Mouse (Mus musculus) lung, postnatal 25 days (tissue): ENCODE results near the gene Elmo2.

Experiments used
- DNase-seq: peaks from one replicate; pipeline ENCODE4 v3.0.0; 2022; ENCODE audit warnings: low spot score

Elmo2 gene

DNA sequence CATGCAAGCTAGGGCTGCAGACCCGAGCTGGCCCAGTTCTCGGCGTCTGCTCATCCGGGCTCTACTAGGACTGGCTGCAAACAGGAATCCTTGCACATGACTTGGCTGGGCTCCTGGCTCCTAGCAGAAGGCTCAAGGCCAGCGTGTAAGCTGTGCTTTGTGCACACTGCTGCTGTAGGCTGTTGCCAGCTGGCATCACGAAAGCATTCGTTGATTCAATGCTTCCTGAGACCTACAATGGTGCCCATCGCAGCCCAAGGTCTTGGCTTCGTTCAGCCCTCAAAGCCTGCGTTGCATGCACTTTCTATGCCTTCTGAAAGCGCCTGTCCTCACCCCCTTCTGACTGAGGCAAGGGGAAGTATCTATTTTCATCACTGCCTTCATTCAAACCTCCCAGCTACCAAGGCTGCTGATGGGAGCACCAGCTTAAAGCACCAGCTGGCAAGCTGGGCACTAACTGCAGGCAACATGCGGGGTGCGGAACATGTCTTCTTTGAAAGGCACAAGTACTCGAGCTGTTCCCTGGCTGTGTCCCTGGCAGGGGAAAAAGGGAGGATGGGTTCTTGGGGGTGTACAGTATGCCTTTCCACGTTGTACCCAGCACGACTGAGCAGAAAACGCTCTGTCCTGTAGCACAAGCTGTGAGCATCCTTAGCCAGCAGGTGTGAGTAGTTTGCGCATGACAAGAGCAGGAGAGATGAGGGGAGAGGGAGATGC, 37.8 kb downstream of the Elmo2 start:
- DNase-seq = peak; percentile 75

DNA sequence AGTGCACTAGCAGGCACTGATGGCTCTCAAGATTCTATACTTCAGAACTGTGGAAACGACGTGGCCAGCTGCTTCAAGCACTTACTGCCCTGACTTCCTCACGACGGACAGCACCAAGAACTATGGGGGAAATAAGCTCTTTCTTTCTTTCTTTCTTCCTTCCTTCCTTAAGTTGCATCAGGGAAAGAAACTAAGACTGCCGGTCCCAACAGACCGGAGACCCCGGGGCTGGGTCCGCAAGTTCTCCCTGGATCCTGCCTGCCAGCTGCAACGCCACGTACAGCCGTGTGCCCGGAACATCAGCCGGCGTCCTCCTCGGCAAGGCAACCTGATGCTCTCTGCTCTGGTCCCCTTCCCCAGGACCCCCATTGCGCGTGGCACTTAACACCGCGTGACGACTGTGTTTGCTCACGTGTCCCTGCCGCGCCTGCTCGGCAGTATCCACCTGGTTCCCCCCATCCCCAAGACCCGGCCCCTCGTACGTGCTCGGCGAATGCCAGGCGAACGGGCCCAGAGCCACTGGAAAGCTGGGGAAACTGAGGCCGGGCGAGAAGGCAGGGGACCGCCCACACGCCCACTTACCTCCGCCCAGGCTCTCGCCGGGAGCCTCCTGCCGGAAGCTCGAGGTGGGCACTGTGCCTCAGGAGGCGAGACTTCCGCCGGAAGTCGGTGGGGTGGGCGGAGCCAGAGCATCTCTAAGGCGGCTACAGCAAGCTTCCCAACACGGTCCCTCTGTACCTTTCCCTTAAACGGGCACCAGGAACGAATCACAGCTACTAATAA, 38.9 kb downstream of the Elmo2 start, which contains the start of gene Slc35c2:
Slc35c2 (minus strand) TSS at position 668 of the 783 bp plus-strand sequence.
- DNase-seq = peak; percentile 91

DNA sequence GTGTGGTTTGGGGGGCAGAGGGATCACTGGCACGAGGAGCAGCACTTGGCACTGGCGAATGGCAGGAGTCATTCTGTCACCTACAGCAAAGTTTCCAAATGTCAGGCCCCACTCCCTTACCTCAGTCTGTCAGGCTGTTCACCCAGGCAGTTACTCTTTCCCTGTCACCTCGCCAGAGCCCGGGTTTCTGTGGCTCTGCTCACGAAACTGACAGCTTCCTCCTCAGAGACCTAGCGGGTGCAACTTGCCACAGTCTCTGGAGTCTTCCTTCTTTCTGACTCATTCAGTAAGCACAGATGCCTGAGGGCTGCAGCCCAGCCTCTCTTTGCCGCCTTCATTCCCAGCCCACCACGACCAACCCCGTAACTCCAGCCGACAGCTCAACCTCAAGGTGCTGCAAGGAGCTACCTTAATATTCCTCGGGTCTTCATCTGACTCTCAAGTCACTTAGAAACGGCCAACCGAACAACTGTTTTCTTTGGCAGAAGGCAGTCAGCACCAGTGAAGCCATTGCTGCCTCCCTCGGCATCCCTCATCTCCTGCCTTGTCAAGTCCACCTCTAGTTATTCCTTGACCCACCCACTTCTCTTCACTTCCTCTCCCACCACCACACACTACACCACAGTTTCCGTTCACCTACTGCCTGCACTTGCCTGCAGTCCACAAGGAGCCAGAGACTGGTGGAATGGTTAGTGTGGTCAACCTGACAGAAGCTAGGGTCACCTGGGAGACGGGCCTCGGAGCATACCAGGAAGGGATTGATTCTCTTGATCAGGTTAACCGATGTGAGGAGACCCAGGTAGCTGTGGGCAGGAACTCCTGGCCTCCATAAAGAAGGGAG, 39.7 kb downstream of the Elmo2 start:
- DNase-seq = peak; percentile 42

DNA sequence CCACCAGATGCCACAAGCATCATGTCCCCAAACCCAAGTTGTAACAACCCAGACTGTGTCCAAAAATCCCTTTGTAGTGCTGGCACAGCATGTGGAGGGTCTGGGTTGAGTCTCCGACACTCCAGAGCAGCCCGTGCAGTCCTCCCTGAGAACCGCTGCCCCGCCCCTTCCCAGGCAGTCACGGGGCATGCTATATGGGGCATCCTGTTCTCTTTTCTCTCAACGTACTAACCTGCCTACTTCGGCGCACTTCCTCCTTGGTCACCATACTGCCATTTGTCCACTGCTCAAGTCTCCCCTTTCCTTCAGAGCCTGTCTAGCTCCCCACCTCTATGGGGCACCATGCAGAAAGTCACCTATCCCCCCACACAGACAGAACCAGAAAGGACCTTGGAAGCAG, 40.7 kb downstream of the Elmo2 start:
- DNase-seq = peak; percentile 41

DNA sequence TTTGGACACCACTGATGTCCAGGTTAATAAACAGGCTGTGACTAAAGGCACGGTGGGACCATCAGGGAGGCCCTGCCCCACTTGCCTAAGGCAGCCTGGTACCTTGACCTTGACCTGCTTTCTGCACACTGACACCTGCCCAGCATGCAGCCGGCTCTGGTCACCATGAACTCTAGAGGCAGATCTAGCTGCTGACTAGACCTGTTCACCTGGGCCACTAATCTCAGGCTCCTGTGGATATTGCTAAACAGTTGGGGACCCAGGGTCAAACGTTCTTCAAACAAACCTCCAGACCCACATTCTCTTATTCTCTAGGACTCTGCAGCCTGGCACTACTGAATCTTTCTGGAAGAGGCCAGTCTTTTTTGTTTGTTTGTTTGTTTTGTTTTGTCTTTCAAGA, 41.2 kb downstream of the Elmo2 start:
- no peak for DNase-seq

DNA sequence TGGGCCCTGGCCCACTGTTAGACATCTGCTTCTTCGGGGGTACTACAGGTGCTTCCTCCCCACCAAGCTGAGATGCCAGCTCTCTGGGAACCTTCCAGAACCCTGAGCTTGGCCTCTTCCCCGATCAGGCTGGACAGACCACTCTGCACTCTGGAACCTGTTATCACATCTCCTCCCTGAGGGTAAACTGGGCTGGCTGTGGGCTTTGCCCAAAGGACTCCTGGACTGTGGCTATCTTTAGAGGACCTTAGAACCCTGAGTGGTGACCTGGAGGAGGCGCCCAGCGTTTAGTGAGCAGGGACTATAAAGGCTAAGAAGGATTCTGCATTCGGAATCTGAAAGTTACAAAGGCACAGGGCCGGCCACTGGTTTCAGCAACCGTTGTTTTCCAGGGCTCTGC, 41.9 kb downstream of the Elmo2 start:
- DNase-seq = no peak

DNA sequence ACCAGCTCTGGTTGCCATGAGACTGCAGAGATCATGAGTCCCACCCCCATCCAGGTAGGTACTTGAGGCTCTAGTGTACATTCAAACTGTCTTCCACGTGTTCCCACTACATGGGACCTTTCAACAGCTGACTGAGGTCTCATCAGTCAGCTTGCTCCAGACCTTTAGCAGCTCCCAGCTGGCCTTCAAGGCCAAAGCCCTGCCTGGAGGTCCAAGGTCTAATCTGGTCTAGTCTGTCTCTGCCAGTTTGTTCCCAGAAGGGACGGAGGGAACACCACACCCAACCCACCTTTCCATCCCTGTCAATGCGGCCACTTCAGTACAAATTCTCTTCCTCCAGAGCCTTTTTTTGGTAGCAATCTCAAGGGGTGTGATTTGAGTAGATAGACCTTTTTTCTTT, 42.6 kb downstream of the Elmo2 start:
- DNase-seq = no peak

DNA sequence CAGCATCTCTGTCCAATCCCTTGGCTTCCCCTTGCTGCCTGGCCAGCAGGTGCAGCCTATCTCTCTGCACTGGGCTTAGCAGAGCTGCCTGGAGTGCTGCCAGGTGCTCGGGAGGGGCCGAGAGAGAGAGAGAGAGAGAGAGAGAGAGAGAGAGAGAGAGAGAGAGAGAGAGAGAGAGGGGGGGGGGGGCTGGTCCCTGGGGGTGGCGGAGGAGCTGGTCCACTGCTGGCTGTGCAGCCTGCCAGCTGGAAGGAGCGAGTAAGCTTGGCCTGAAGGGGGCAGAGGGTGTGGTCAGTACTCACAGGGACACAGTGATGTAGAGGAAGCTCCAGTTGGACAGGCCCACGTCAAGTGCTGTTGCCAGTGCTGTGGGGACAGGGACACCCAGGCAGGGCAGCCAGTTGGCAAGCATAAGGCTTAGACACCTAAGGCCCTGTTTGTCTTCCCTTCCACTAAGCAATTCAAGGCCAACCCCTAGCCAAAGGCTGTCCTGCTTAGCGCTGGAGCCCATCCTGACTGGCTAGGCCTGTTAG, 44.4 kb downstream of the Elmo2 start:
- DNase-seq = no peak

DNA sequence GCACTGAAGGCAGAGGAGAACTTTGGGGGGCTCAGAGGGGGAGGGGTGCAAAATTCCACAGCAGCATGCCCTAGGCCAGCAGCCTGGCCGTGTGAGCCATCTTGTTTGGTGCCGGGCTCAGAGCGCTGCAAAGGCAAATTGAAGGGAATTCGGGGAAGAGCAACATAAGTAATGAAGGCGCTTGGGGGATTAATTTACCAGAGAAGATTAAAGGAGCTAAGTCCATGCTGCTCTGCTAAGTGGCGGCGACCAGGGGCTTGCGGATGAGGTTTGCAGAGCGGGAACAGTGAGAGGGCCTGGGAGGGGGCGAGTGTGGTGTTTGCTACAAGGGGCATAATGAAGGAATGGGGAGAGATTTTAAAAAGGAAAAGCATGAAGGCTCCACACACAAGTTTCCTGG, 46.9 kb downstream of the Elmo2 start:
- DNase-seq = no peak

DNA sequence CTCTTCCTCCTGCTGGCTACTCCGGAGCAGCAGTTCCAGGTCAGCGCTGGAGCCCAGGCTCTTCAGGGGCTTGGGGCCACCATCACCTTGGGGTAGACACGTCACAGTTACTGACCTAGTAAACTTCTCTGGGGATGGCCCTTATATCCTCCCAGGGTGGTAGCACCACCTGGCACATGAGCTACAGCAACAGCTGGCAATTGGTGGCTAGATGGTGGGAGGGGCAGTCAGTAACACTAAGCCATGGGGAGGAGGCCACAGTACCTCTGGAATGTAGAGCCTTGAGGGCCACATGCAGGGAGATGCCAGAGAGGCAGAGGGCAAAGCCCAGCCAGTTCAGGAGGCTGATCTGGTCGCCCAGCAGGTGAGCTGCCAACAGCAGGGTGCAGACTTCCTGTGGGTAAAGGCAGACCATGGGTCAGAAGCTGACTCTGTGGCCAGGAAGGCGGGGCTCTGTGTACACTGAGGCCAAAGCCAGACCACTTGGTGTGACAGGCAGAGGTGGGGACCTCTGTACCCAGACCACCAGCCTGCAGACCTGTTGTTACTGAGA, 49.0 kb downstream of the Elmo2 start:
- no peak for DNase-seq

DNA sequence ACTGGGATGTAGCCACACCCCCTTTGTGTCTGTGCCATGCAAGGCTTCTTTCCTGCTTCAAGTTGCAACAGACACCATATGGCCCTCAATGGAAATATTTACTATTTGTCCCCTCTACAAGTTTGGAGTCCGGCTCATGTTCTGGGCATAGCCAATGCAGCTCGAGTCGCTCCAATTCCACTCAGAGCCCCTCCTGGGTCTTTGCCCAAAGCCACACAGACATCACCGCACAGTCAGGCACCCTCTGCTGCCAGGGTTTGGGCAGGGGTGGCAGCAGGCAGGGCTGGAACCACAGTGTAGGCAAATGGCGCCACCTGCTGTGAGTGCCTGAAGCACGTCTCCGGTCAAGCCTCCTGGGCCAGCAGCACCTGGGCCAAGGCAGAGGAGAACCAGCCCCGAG, 50.5 kb downstream of the Elmo2 start:
- DNase-seq = peak; percentile 50

DNA sequence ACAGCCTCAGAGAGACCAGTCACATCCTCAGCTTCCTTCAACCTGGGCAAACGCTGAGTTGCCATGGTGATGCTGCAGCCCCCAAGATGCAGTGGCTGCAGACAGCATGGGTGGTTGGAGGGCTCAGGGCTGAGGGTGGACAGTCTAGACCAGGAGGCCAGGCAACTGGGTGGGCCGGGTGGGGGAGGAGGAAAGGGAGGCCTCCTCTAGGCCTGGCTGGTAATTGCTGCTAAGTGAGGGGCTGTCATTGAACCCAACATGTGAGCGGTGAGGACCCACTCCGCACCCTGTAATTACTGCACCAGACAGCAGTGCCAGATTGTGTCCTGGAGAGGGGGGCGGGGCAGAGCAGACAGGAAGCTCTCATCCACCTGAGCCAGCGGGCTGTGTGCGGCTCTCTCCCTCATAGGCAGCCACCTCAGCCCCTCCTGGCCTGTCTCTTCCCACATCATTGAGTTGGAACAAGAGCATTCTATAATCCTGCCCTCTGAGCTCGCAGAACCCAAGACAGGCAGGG, 51.1 kb downstream of the Elmo2 start:
- no peak for DNase-seq

DNA sequence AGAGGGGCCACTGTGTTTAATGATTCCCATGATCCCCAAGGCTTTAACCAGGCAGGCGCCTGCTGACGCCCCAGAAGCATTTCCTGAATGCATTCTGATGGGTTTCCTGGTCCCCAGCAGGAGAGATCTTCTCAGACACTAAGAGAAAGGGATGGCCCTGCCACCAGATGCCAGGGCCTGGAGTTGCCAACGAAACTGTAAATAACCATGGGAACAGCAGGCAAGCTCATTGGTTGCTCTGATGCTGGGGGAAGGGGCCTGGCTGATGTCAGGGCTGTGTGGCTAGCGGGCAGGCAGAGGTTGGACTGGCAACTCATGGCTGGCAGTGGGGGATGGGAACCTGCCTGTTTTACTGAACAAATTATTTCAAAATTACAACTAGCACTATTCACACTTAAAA, 52.7 kb downstream of the Elmo2 start:
- no peak for DNase-seq

DNA sequence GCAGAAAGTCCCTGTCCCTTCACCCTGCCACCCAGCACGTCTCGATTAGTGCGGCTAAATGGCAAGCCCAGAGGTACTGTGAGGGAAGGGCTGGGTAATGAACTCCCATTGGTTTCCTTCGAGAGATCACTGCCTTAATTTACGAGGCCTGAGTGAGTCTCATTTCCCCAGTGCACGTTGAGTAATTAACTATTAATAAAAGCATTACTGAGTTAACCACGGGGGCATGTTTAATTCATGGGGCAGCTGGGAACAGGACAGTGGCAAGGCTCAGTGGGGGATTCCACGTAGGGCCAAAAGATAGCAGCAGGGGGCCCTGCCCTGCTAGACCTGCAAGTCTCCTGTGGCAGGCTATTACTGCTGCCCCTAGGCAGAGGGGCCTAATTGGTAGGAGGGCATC, 55.0 kb downstream of the Elmo2 start:
- DNase-seq = no peak

DNA sequence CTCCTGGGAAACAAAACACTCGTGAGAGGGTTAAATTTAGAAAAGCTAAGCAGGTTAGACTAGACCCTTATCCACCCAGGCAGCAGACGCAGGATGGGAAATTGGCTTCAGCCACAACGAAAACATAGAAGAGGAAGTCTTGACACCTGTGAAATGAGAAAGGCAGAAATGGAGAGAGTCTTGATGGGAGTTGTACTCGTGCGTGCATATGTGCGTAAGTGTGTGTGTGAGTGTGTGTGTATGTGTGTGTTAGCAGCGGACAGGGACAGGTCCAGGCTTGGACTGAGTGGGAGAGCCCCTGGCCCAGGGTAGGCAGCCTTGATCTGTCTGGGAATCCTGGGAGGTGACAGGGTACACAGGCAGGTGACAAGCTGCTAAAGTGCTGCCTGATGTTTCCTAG, 55.4 kb downstream of the Elmo2 start:
- no peak for DNase-seq

DNA sequence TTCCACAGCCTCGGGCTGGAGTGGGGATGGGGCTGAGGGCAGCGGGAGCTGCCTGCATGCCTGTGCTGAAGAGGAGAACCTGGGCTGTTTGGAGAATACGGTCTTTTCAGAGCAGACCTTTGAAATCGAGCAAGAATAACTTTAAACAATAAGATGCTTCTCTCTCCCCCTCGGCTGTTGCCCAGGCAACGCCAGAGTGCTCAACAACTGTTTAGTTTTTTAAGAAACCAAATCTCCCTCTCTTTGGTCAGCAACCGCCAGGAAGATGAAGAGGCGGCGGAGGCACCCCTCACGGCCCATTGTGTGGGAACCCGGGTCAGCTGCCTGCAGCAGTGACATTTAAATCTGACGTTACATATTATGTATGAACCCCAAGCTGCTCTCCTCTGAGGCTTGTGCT, 59.5 kb downstream of the Elmo2 start:
- no peak for DNase-seq

DNA sequence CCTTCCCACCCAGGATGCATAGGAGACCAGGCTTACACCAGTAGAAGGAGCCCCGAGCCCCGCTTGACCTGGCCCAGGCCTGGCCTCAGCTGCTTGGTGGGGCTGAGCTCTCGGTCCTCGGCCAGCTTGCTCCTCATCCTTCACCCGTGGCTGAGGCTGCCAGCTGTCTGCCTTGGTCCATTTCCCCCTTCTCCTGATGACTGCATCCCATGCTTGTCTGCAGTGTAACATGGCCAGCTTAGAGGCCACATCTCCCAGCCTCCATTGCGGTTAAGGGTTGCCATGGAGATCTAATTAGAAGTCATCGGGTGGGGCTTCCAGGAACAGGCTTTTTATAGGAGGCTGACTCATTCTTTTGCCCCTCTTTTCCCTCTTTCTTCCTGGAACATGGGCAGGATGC, 62.4 kb downstream of the Elmo2 start:
- DNase-seq = no peak

DNA sequence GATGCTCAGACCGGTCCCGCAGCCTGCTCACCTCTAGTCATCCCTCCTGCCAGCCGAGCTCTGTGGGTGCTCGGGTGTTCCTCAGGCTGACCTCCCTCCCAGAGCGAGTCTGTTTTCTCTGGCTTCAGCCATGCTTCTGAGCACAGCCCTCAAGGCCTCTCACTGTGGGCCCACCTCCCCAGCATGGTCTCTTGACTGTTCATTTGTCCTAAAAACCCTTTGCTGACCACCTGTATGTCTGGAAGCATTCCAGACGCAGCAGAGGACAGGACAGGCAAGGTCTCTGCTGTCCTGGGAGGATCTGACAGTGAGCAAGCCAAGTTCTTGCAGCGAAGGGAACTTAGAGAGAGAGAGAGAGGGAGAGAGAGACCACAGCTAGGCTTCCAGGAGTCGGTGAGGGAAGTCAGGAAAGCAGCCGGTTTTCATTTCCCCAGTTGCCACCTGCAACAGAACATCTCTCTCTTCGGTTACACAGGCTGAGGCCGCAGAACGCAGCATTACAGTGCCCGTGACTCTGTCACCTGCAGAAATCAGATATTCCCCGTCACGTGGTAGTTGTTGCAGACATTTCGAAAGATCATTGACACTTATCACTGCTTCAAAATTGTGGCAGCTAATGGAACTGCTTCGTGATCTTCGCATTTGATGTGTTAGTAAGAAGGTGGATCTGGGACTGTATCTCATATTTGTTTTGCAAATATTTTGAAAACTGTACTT, 63.8 kb downstream of the Elmo2 start:
- no peak for DNase-seq

DNA sequence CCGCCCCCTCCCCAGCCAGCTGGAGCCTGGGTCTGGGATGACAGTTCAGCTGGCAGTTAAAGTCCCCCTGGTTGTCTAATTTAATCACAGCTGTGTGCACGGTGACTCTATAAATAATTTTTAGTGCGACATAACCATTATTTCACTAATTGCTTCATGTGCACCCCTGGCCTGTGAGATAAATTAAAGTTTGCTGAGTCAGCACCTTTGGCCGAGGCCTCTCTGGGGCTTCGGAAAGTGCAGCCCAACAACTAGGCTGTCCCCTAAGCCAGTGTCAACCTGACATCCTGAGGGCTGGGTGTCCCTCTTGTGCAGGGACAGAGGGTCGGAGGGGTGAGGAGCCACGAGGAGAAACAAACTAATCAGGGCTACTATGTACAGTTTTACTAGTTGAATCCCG, 66.4 kb downstream of the Elmo2 start:
- DNase-seq = no peak

DNA sequence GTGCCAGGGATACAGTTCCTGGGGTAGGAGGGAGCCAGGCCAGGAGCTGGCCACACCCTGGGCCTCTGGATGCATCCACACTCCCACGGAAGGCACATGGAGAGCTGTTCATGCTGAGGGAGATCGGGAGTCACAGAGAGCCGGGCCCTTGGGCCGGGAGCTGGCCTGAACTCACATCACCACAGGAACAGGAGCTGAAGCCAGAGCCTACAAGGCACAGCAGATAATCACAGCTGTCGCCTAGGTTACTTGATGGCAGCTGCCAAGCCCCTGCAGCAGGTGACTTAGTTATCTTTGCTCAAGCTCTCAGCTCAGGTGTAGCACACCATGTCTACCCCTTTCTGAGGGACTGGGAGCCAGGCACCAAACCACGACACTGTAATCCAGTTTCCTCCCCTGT, 68.0 kb downstream of the Elmo2 start:
- DNase-seq = no peak

DNA sequence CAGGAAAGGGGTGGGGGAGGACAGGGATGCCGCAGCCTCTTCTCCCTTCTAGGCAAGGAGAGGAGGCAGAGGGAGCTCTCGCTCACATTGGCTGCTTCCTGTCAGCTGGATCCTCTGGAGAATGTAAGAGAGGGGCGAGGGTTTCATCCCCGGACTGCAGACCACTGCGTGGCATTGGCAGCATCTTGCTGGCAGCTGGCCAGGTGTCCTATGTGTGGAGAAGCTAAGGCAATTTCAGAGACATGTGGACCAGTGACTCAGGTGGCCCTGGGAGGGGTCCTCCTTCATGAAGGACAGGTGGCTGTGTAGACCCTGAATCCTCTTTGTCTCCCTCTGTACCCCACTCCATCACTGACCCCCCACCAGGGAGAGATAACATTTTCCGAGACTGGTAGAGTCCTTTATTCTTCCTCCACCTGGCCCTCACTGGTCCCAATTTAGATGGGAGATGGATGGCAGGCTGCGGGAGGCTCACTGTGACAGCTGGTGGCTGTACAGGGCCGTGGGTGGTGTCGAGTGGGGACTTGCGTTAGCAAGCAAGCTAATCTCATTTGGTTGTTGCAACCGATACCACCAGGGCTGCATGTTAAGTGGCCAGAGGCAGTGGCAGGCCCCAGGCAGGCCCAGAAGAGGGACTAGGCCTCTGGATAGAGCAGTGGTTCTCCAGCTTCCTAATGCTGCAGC, 69.0 kb downstream of the Elmo2 start:
- DNase-seq = no peak
